22 mouse cellular contexts compared by ENCODE assay signal in the genomic region with DNA sequence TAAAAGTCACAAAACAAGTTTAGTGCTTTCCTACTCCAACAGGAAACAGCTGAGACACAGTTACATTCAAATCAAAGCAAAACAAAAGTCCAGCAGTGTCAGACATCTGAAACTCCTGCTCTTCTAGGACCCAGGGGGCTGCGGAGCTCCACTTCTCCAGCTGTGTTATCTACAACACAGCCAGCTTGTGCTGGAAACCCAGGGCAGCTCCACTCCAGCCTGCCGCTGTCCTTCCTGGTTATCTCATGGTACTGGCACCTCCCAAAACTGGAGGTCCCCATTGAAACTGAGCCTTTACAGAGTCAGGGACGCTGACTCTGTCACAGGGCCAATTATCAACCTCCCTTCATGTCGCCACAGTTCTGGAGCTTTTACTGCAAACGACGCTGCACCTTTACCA. TPM values are rescaled to one million over a fixed set of nuclear protein-coding genes. Genes with fewer than 3 reads are reported as not detected.
"Had no signal": no experiment of that assay in that cellular context is flagged by ENCODE, and none has a peak within 500 bp of the region (broad histone marks: within the 10 kb centered on the region; RNA-seq: fewer than 3 reads in every experiment).

No protein-coding gene starts in this region.

- H3K27ac ChIP-seq: limb, embryonic 15.5 days; liver, embryonic 12.5 days; lung, embryonic 15.5 days; midbrain, embryonic 12.5 days; neural tube, embryonic 13.5 days had no signal

- H3K36me3 ChIP-seq: limb, embryonic 15.5 days; liver, embryonic 12.5 days; lung, embryonic 15.5 days; midbrain, embryonic 12.5 days; neural tube, embryonic 13.5 days had no signal

- H3K27me3 ChIP-seq: limb, embryonic 15.5 days; liver, embryonic 12.5 days; lung, embryonic 15.5 days; midbrain, embryonic 12.5 days; neural tube, embryonic 13.5 days had no signal

- H3K9ac ChIP-seq: limb, embryonic 15.5 days; liver, embryonic 12.5 days; lung, embryonic 15.5 days; midbrain, embryonic 12.5 days; neural tube, embryonic 13.5 days had no signal

- ATAC-seq: liver, embryonic 12.5 days; midbrain, embryonic 16.5 days had no signal

- H3K9me3 ChIP-seq: limb, embryonic 15.5 days; liver, embryonic 12.5 days; lung, embryonic 15.5 days; midbrain, embryonic 12.5 days; neural tube, embryonic 13.5 days had no signal

- DNase-seq: kidney, postnatal 14 days; layer of hippocampus, adult 9-11 months; layer of hippocampus, postnatal 36 days; lung, postnatal 14 days; right cerebral cortex, adult 18-20 months; right cerebral cortex, postnatal 25 days; thymus, postnatal 36 days had no signal

- H3K4me1 ChIP-seq: limb, embryonic 15.5 days; liver, embryonic 12.5 days; lung, embryonic 15.5 days; midbrain, embryonic 12.5 days; neural tube, embryonic 13.5 days had no signal

- H3K4me3 ChIP-seq: limb, embryonic 15.5 days; liver, embryonic 12.5 days; lung, embryonic 15.5 days; midbrain, embryonic 12.5 days; neural tube, embryonic 13.5 days had no signal

- H3K4me2 ChIP-seq: limb, embryonic 15.5 days; liver, embryonic 12.5 days; lung, embryonic 15.5 days; midbrain, embryonic 12.5 days; neural tube, embryonic 13.5 days had no signal

RNA-seq across cellular contexts. Expression of gene Gm11983, which starts 40.3 kb away (rescaled TPM):
- total RNA-seq: layer of hippocampus, adult 18-20 months; layer of hippocampus, postnatal 36 days; left cerebral cortex, adult 8-10 months; left cerebral cortex, postnatal 25 days; megakaryocyte-erythroid progenitor cell, adult 5-6 weeks had no signal
- polyA plus RNA-seq: limb, embryonic 11.5 days; limb, embryonic 15.5 days; liver, embryonic 12.5 days; liver, embryonic 16.5 days; lung, embryonic 15.5 days; midbrain, embryonic 12.5 days; midbrain, embryonic 16.5 days; neural tube, embryonic 13.5 days; small intestine, adult 2 months; stomach, embryonic 16.5 days; thymus, postnatal 0 days had no signal
